Mouse (Mus musculus) yolk sac, embryonic 10.5 days (tissue): Measurements from ENCODE around the gene Gm9922.

ENCODE experiments used
- DNase-seq: peaks from one replicate; pipeline ENCODE4 v3.0.0-alpha.2; 2017; ENCODE audit warnings: low spot score

Gm9922 gene

DNA sequence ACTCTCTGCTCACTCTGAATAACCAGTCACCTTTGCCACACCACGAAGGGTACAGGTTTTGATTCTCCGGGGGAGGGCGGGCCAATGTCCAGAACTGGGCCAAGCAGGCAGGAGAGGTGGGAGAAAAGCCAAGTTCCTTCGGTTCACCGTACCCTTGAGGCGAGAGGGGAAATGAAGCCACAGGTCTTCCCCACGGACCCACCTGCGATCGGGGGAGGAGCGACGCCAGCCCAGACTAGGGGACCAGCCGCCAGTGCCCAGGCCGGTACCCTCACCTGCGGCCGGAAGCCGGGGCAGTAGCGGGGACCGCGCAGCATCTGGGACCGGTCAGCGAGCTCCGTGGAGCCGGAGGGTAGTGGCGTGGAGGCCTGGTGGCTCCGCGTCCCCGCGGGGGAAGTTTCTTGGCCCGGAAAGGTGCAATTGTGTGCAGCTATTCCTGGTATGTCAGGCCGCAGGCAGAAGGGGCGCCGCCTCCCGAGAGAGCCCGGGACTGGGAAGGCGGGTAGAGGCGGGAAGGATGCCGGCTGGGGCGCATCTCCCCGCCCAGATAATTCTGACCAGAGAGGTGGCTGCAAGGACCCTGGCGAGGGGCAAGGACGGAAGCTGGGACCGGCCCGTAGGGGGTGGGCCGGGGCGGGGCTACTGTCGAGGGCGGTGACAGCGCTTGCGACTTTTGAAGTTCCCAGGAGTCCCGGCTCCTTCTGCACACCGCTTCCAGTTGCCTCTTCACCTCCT lies at the start of gene Gm9922, which contains the start of gene Lmo7:
Gene Gm9922, minus strand, starts transcription at position 578 of the 735 bp plus-strand sequence.
Gene Lmo7, plus strand, starts transcription at position 721 of the 735 bp plus-strand sequence.
- DNase-seq = peak; percentile 88

DNA sequence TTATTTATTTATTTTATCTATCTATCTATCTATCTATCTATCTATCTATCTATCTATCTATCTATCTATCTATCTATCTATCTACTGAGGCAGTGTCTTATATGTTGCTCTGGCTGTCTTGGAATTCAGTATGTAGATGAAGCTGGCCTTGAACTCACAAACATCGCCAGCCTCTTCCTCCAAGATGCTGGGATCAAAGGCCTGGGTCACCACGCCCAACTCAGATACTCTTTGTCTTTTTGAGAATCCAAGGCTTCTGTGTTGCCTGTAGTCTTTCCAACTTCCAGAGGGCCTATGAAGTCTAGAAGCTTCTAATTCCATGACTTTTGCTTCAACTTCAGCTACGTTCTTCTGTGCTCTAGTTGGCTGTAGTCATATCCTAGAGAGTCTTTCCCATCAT lies 48.8 kb upstream of the Gm9922 start:
- DNase-seq = no peak

DNA sequence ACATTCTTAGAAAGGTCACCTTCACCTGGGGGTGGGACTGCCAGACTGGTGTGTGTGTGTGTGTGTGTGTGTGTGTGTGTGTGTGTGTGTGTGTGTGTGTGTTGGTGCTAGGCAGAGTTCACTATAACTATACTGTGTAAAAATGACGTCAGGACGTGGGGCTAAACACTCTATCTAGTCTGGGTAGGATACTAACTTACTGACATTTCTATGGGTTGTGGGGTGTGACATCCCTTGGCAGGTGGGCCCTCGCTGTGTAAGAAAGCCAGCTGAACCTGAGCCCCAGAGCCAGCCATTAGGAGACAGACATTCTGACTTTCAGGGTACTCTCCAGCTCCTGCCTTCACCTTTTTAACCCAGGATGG lies 47.5 kb upstream of the Gm9922 start:
- no peak for DNase-seq

DNA sequence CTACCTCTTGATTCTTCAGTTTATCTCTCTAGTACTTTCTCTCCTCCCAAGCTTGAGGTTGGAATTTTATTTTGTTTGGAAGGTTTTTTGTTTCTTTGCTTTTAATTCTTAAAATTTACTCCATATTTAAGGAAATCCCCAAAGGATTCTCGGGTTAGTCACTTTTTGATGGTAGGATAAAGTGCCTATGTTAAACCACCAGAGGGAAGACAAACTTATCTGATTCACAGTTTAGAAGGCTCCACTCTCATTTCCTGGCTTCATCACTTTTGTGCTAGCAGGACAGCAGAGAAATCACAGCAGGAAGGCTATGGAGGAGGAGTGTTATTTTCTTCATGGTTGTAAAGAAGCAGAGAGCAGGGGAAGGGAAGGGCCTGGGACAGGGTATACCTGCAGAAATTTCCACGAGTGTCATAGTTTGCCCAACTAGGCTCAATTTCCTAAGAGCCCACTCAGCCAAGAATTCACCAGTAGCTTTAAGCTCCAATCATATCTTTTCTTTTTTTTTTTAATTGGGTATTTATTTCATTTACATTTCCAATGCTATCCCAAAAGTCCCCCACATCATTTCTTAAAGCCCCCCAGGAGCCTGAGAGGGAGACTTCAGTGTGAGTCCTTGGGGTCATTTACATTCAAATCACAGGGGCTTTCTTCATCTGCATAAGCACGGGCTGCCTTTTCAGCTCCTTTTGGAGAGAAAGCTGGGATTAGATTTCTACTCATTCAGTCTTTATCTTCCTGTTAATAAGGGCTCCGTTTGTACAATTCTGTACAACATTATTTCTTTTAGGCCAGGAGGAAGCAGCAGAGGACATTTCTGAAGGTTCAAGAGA lies 46.9 kb upstream of the Gm9922 start:
- DNase-seq = no peak

DNA sequence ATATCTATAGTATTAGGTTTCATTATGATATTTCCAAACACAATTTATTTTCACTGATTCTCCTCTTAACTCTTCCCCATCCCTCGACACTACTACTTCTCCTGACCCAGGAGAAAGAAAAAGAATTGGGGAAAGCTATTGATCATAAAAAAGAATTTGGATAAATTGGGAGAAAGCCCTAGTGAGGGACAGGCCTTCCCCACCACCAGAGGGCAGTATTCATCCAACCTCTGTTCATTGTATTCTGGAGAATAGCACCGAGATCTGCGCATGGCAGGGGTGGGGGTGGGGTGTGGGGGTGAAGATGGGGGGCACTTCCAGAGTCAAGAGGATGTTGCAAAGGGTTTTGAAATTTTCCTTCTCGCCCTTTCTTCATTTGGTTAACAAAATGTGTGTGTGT lies 45.0 kb upstream of the Gm9922 start:
- DNase-seq = no peak

DNA sequence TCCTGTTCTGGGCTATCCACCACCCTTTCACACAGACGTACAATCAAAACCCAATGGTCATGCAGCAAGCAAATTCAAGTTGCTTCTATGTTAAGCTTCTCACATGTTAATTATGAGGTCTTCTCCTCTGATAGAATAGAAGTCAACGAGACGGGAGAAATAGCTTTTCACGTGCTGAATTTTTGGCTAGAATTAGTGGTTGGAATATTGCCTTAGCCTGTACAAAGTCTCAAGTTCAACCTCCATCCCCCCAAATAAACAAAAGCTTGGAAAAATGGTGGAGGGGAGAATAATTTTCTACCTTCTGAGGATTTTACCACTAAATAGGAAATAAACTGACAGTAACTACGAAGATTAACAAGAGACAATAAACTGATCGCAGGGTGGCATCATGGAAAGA lies 42.1 kb upstream of the Gm9922 start:
- DNase-seq = no peak

DNA sequence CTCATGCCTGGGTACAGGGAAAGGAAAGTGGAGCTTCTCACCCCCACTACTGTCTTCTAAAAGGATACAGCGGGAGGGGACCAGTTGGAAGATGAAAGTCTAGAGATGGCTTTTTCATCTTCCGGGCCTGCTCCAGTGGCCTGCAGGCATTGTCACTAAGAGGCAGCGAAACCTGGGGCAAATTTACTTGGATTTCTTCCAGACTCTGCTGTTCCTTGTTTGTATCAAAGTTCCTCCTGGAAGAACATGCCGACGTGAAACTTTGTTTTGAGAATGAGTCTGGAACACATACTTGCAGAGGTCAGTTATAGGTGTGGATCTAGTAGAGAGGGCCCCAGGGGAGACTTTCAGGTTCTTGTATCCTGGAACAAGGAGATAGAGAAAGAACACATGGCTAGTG lies 41.7 kb upstream of the Gm9922 start:
- DNase-seq = no peak

DNA sequence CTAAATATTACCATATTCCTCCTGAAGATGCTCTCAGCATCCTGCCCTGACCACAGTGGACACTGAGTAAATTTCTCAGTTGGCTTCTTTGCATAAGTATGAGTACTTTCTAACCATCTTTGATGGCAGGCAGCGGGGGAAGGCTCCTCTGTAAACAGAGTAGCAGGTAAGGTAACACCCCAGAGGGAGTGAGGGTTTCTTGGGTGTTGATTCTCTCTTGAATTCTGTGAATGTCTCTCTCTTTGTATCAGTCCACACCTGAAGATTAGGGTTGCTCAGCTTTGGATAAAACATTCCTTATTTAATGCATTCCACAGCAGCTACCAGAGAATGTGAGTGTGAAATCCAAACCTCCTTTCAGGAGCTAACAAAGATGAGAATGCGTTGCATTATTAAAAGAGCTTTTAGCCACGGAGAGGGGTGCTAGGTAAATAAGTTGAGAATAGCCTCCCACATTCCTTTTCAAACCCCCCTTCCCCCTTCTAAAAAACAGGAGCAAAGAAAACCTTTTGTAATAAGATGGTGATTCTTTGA lies 34.2 kb upstream of the Gm9922 start:
- DNase-seq = no peak

DNA sequence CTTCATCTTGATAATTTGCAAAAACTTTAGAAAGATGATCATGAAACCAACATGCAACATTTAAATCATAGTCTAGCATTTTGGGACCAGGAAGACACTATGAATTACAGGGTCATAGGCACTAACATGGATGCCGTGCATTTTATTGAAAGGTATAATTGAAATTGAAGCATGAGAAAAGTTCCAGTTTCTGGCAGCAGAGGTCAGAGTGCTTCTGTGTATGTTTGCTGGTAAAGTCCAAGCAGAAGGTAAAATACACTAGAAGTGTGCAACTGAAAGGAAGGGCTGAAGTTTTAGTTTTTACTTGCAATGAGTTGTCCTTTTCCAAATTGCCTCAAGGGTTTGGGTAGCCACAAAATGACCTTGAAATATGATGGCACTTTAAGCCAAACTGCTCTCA lies 32.7 kb upstream of the Gm9922 start:
- no peak for DNase-seq

DNA sequence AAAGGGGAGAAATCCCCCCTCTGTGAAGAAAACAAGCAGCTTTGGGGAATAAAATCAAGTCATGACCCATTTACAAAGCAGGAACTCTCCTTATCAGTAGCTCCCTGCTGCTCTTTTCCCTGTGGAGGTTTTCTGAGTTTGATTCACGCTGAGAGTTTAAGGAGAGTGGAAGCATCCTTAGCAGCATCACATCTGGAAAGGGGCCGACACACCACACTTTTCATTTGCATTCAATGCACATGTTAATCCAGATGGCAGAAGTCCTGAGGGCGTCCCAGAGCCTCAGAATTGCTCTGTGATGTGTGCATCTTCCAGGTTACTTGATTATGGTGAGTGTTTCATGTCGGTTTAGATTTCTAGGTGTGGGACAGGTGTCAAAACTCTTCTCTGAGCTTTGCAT lies 25.8 kb upstream of the Gm9922 start:
- no peak for DNase-seq

DNA sequence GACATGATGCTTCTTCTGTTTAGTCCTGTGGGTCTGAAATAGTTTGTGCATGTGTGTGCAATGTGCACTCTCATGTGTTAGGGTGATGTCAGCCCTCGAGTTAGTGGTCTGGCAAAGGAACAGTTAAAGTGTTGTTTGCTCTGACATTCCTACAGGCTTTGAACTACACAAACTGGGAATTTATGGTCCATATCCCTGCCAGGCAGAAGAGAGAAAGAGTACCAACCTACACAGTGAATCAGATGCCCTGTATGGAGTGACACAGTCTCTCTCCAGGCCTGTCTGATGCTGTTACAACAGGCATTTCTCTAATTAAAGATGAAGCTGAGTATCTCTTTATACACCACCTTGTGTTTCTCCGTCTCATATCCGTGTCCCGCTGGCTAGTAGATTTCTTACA lies 21.3 kb upstream of the Gm9922 start:
- no peak for DNase-seq

DNA sequence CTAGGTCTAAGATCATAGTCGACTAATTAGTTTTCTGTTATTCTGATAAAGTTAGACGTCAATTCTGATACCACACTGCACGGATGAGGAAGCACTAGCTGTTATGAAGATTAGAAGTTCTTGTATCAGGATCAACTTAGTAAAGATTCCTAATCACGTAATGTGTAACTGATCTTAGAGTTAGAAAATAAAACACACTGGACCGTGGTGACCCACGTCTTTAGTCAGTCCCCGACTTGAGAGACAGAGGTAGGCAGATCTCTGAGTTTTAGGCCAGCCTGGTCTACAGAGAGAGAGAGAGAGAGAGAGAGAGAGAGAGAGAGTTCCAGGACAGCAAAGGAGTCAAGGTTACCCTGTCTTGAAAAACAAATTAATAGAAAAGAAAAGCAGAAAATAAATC lies 18.8 kb upstream of the Gm9922 start:
- no peak for DNase-seq

DNA sequence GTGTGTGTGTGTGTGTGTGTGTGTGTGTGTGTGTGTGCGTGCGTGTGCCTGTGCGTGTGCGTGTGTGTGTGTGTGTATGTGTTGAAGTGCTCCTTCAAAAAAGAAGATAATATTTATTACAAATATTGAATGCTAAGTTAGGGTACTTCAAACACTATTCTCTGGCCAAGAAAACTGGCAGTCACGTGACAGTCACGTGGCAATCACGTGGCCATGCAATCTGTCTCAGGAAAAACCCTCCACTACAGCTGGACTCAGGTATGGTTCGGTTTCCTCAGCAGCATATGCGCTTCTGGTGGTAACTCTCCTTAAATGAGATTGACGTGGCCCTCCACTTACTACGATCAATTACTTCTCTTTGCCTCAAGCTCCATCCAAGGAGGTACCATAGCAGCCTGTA lies 18.2 kb upstream of the Gm9922 start:
- no peak for DNase-seq

DNA sequence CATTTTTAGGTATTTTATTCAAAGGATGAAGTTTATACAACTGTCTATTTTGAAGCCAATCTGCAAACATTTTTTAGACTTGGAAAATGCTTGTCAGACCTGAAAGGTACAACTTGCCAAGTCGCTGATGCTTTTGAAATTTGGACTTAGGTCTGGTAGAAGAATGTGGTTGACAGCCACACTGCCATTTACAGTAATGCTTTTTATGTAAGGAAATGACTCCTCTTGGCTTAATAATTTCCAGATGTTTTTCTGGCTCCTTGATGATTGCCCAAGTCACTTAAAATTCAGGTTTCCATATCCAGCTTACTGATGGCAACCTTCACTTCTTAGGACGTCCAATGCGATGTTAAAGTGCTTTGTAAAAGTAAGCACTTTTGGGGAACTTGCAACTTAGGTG lies 17.0 kb upstream of the Gm9922 start:
- no peak for DNase-seq

DNA sequence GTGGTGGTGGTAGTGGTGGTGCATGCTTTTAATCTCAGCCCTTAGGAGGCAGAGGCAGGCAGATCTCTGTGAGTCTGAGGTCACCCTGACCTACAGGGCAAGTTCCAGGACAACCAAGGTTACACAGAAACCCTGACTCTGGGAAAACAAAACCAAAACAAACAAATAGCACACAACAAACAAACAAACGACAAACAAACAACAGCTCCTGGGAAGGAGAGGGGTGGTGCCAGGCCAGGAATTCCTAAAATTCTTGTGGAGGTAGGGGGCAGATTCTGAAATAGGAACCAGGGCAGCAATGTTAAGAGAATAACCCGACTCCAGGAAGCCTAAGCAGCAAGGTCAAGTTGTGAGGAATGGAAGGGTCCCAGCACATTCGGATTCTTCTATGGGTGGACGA lies 7.9 kb upstream of the Gm9922 start:
- DNase-seq = no peak

DNA sequence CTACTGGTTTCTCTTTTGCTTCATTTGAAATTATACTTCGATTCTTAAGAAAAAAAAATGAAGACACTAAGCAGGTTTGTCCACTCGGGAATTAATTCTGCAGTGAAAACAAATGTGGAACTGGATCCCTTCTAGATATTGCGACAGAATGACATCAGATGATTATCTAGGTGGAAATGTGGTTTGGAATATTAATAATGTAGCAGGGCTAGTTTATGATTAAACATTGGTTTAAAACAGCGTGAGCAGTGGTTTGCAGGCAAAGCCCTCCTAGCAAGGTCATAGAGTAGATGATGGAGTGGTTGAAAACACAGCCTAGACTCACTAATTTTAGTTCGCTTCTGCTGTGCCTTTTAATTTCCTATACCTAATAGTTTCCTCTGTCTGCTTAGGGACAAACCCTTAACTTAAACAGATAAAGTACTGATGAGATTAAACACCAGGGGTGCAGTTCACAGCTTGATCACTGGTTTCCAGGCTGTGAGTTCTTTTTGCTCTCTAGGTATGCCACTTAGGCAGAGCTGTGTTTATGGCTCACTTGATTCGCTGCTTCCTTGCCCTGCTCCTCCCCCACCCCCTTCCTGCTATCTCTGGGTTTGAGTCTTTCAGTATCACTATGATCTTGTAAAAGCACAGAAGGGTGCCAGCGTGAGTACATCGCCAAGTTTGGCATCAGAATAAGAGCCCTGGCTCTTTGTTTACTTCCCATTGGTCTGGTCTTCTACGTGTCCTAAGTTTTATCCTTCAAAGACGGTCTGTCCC lies 4.1 kb upstream of the Gm9922 start:
- DNase-seq = no peak

DNA sequence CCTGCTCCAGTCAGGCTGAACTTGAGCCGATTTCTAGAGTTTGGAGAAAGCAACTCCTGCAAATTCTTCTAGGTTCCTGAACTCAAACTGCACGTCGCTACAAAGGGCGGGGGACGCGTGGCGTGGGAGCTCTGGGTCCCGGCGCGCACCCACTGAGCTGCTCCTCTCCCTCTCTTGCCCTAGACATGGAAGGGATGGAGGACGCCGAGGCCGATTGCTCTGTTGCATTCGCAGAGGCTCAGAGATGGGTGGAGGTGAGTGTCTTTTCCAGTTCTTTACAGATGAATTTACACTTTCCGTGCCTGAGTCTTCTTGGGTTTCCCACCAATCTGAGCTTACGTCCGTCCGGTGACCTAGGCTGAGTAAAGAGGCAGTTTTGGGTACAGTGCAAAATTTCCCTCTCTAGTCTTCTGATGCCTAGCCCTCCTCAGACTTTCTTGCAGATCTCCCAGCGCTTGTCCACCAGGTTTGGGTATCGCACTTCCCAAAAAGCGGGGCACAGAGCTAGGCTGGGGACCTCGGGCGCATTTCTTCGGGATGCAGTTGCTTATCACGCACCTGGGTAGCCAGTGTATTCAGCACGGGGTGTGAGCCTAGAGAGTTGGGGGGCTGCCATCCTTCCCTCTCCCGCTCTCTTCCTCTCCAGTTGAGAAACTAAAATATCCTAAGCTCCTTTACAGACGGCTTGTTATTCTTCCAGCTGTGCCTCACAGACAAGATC lies 518 bp upstream of the Gm9922 start:
- DNase-seq = no peak

DNA sequence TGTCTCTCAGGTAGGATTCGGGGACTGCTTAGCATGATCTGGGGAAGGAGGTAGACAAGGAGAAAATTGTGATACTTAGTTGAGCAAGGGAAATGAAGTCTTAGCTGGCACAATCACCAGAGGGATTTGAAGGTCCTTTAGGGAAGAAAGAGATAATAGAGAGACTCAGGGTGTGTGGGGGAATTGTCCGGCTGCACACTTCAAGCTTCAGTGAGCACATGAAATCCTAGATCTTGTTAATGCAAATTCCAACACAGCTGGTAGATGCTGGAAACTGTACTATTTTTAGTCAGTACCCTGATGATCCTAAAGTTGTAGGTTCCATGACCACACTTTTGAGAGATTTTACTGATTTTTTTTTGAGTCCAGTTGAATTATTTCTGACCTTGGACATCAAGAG lies 15.2 kb downstream of the Gm9922 start:
- no peak for DNase-seq

DNA sequence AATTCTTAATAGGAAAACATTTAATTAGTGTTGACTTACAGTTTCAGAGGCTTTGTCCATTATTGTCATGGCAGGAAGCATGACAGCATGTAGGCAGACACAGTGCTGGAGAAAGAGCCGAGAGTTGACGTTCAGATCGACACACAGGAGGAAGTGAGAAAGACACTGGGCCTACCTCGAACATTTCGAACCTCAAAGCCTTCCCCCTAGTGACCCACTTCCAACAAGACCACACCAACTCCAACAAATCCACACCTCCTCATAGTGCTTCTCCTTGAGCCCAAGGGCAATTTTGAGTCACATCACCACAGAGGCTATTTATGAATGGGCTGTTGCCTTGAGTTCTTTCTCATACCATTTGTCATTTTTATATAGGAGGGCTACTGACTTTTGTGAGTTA lies 22.5 kb downstream of the Gm9922 start:
- no peak for DNase-seq

DNA sequence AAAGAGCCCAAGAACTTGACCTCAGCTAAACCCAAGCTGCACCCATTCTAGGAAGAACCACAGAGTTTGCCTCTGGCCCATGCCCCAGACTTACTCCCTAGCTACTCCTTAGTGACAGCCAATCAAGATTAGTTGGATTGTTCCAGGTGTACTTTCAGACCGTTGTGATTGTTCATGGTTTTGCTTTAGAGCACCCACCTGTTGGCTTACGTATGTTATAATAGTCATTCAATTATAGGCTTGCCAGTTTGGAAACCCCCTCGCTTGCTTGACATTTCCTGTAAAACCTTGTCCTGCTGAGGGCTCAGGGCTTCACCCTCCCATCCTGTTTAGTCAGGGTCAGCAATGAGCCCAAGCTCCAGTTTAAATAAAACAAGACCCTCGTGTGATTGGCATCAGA lies 25.1 kb downstream of the Gm9922 start:
- DNase-seq = no peak

DNA sequence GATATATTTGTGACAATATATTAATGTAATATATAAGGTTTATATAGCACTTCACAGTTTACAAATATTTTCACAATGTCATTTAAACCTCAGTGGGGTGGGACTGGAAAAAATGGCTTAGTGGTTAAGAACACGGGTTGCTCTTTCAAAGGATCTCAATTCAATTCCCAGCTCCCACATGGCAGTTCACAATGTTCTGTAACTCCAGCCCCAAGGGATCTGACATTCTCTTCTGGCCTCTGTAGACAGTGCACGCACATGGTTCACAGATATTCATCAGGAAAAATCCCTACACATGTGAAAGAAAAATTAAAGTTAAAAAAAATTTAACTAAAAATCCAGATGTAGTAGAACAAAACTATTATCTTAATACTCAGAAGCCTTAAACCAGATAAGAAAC lies 41.2 kb downstream of the Gm9922 start:
- no peak for DNase-seq

DNA sequence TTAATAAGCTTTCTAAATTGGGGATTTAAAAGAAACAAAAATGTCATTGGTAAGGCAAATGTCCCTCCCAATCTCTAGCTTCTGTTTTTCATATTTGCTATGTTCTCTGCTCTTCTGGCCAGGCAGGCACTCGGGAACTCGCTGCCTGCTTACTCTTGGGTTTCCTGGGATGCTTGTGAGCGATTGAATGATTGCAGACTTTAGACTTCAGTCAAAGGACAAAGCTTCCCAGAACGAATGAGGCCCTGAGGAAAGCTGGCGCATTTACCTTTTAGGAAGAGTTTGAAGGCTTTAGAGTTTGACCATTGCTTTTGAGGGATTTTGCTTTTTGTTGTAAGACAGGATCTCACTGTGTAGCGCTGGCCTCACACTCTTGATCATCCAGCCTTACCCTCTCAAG lies 41.9 kb downstream of the Gm9922 start:
- no peak for DNase-seq
